Mouse (Mus musculus) small intestine, adult 2 months (tissue): ENCODE measurements around the gene Rcc2.

Experiments used
- CTCF ChIP-seq: fragments of 200-500 bp; IDR thresholded peaks from 2 replicates; pipeline ENCODE4 v1.5.1; 2012; ENCODE audit warnings: low read depth, mild to moderate bottlenecking, control low read depth, inconsistent platforms, low read length, moderate library complexity, mixed read lengths; ENCODE audit not compliant: insufficient replicate concordance, insufficient read length; ENCODE audit errors: extremely low read depth
- POLR2A ChIP-seq: fragments of 200-500 bp; IDR thresholded peaks from 2 replicates; pipeline ENCODE4 v1.6.1; 2012; ENCODE audit warnings: low read depth, mild to moderate bottlenecking, control low read depth, inconsistent platforms, low read length, moderate library complexity

DNA sequence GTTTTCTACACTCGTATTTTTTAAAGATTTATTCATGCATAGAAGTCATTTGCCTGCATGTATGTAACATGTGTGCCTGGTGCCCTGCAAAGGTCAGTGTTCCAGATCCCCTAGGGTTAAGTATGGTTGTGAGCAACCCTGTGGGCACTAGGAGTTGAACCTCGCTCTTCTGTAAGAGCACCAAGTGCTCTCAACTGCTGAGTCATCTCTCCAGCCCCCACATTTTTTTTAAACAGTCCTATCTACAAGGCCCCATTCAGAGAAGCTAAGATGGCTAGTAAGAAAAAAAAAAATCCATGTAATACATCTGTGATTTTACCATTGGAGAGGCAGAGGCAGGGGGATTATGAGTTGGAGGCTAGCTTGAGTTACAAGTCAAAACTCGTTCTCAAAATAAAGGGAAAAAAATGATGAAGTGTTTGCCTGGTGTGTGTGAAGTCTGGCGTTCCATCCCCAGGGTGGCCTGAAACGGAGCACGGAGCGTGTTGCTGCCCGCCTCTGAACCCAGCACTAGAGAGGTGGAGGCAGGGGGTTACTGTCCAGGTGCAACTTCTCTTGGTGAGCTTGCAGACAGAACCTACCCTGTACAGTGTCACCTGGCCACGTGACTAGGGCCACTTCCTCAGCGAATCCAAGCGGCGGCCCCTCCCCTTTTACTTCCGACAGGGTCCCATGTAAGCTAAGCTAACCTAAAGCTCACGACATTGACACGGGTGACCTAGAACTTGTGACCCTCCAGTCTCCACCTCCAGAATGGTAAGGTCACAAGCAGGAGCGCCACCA, 10.3 kb upstream of the Rcc2 start:
- TF ChIP-seq CTCF = no peak
- TF ChIP-seq POLR2A = no peak
